Mouse (Mus musculus) spleen, adult 2 months (tissue): ENCODE measurements around the gene Arpc5.

Experiments
- CTCF ChIP-seq: fragments of 200-500 bp; IDR thresholded peaks from 2 replicates; pipeline ENCODE4 v1.5.1; 2011; ENCODE audit warnings: mild to moderate bottlenecking, inconsistent platforms; ENCODE audit not compliant: insufficient read depth, insufficient read length, insufficient replicate concordance; ENCODE audit errors: extremely low read depth
- POLR2A ChIP-seq: fragments of 200-500 bp; IDR thresholded peaks from 2 replicates; pipeline ENCODE4 v1.6.1; 2011; ENCODE audit warnings: low read depth, low read length, inconsistent platforms

- TF ChIP-seq CTCF (no peak), POLR2A (no peak)
Measured at GRCm38 (mm10) chr1:152821746-152822145, 55.4 kb downstream of the Arpc5 start.
